Mouse (Mus musculus) lung, adult 2 months (tissue): ENCODE data around the gene Mpped2.

Experiments used
- CTCF ChIP-seq: fragments of 200-500 bp; IDR thresholded peaks from 2 replicates; pipeline ENCODE4 v1.5.1; 2011; ENCODE audit warnings: mild to moderate bottlenecking, low read length, control low read depth; ENCODE audit not compliant: insufficient read depth
- POLR2A ChIP-seq: fragments of 200-500 bp; IDR thresholded peaks from 2 replicates; pipeline ENCODE4 v1.6.1; 2011; ENCODE audit warnings: low read depth, mild to moderate bottlenecking, control low read depth, low read length, borderline replicate concordance; ENCODE audit errors: extremely low read depth

DNA sequence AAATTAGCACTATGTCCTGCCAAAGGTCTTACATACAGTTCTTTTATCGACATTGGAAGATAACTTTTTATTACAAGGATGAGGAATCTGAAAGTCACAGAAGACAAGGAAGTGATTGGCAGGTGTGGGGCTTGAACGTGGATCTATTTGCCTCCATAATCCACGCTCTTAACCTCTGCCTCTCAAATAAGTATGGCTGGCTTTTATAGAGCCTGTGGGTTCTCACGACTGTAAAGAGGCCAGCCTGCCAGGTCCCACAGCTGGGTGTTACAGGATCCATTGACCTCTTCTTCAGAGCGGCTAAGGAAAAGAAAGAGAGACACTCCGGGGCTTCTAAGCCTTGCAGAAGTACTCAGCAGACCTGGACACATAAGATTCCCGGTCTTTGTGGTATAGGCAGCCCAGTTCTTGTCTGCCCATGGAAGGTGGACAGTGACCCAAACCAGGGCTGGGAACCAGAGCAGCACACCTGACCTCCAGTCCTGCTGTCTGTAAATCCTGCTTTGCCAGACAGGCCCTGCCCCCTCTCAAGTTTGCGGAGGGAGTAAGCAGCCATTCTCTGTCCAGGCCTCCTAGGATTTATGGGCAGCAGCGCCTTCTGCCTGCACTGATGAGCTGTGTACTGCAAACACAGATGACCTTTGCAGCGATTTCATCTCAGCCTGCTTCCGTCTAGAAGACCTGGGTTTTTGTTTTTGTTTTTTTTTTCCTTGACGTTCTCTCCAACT, 162.7 kb downstream of the Mpped2 start:
- TF ChIP-seq CTCF, result peak; percentile 5; the same call in 1 of the 2 replicates
- no peak for TF ChIP-seq POLR2A
